In the genomic region with DNA sequence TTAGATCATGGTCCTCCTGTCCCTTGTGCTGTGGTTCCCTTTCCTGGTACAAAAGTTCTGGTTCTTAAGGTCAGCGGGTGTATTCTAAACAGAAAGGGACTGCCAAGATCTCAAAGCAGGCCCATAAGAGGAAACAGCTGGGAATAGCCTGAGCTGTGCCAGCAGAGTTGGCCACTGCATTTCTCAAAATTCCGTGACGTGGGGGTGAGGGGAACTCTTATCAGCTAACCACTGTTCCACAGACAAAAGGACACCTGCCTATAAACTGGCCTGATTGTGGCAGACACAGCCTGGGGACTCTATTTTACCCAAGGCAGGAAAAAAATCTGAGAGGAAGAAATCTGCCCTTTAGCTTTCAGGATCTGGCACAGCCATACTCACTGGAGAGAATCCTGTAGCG, we compare ENCODE assay signal across 16 mouse cellular contexts. TPM values are rescaled to one million over a fixed set of nuclear protein-coding genes. Genes with fewer than 3 reads are reported as not detected.
DNase-seq lines count a peak whose midpoint lies in the region; ATAC-seq and TF ChIP-seq lines count a peak whose summit lies in the region.
"Had no signal": no experiment of that assay in that cellular context is flagged by ENCODE, and none has a peak within 500 bp of the region (broad histone marks: within the 10 kb centered on the region; RNA-seq: fewer than 3 reads in every experiment).

No protein-coding gene starts in this region.

- no peak overlapping the region for H3K4me3 ChIP-seq in heart, embryonic 11.5 days (ENCODE audit: low read depth, low read length)
- H3K4me3 ChIP-seq in gastrocnemius, adult 2 months = no peak overlapping the region; the same call in 1 of the 2 replicates
- no peak overlapping the region for H3K4me3 ChIP-seq in heart, embryonic 16.5 days (ENCODE audit: low read length)
- H3K4me3 ChIP-seq in liver, postnatal 0 days (ENCODE audit: low read depth, low read length) = no peak overlapping the region
- H3K4me3 ChIP-seq: heart, embryonic 13.5 days; limb, embryonic 10.5 days; lung, embryonic 15.5 days; neural tube, embryonic 13.5 days had no signal

- intact Hi-C loops in gastrocnemius, adult 2 months (cut with DNase I) = no loop called here

- TF ChIP-seq CTCF in gastrocnemius, adult 2 months (IDR thresholded peaks at IDR 0.05) = no peak
- TF ChIP-seq CTCF in liver, postnatal 0 days (IDR thresholded peaks at IDR 0.05; ENCODE audit: low read depth) = no peak

- H3K9me3 ChIP-seq in heart, embryonic 11.5 days (replicated peaks; ENCODE audit: control insufficient read depth, low read length) = no peaks in the 10 kb centered on the region
- no peaks in the 10 kb centered on the region for H3K9me3 ChIP-seq in heart, embryonic 16.5 days (replicated peaks; ENCODE audit: control insufficient read depth, low read length)
- no peaks in the 10 kb centered on the region for H3K9me3 ChIP-seq in liver, postnatal 0 days (ENCODE audit: low read length)
- H3K9me3 ChIP-seq: heart, embryonic 13.5 days; limb, embryonic 10.5 days; lung, embryonic 15.5 days; neural tube, embryonic 13.5 days had no signal

- 52% methylated on average over 4 of the region's 4 CpGs for WGBS in heart, embryonic 11.5 days (ENCODE audit: insufficient replicate concordance)
- WGBS in heart, embryonic 16.5 days = 34% methylated on average over 4 of the region's 4 CpGs
- WGBS in liver, postnatal 0 days (ENCODE audit: insufficient replicate concordance) = 46% methylated on average over 4 of the region's 4 CpGs

- no peak for ATAC-seq in heart, embryonic 11.5 days (replicated peaks; ENCODE audit: insufficient number of reproducible peaks, low FRiP score, low TSS enrichment)
- ATAC-seq in heart, embryonic 16.5 days (replicated peaks; ENCODE audit: extremely low read depth, insufficient read depth, low FRiP score) = peak; percentile 52; the same call in 1 of the 2 replicates
- no peak for ATAC-seq in liver, postnatal 0 days
- ATAC-seq: forebrain, embryonic 14.5 days had no signal

- no peaks in the 10 kb centered on the region for H3K36me3 ChIP-seq in heart, embryonic 11.5 days (ENCODE audit: control insufficient read depth, insufficient read depth, low read length)
- H3K36me3 ChIP-seq in heart, embryonic 16.5 days (ENCODE audit: control insufficient read depth, insufficient read depth) = no peaks in the 10 kb centered on the region
- no peaks in the 10 kb centered on the region for H3K36me3 ChIP-seq in liver, postnatal 0 days (replicated peaks; ENCODE audit: insufficient read depth, low read length)
- H3K36me3 ChIP-seq: heart, embryonic 13.5 days; limb, embryonic 10.5 days; lung, embryonic 15.5 days; neural tube, embryonic 13.5 days had no signal

- H3K4me1 ChIP-seq in heart, embryonic 11.5 days (ENCODE audit: control insufficient read depth, insufficient read depth, low read length) = no peaks in the 10 kb centered on the region
- H3K4me1 ChIP-seq in heart, embryonic 16.5 days (ENCODE audit: control insufficient read depth, insufficient read depth, low read length) = no peaks in the 10 kb centered on the region
- H3K4me1 ChIP-seq in liver, postnatal 0 days (ENCODE audit: insufficient read depth) = no peaks in the 10 kb centered on the region
- H3K4me1 ChIP-seq: heart, embryonic 13.5 days; limb, embryonic 10.5 days; lung, embryonic 15.5 days; neural tube, embryonic 13.5 days had no signal

- no peaks in the 10 kb centered on the region for H3K27me3 ChIP-seq in heart, embryonic 11.5 days (ENCODE audit: control insufficient read depth, insufficient read depth, low read length)
- H3K27me3 ChIP-seq in heart, embryonic 16.5 days (ENCODE audit: control insufficient read depth, insufficient read depth, low read length) = no peaks in the 10 kb centered on the region
- H3K27me3 ChIP-seq in liver, postnatal 0 days (ENCODE audit: insufficient read depth, low read length) = no peaks in the 10 kb centered on the region
- H3K27me3 ChIP-seq: heart, embryonic 13.5 days; lung, embryonic 15.5 days; neural tube, embryonic 13.5 days had no signal

- DNase-seq in heart, adult 11 months = peak; percentile 98
- DNase-seq in gastrocnemius, adult 2 months = peak; percentile 54
- DNase-seq in lung, postnatal 36 days = peak; percentile 63
- DNase-seq in neural tube, embryonic 10.5 days (ENCODE audit: extremely low spot score, low spot score) = no peak
- no peak for DNase-seq in liver, postnatal 0 days
- DNase-seq: adrenal gland, postnatal 25 days; kidney, adult 18-20 months; midbrain, embryonic 14.5 days had no signal

- H3K9ac ChIP-seq in heart, embryonic 11.5 days (ENCODE audit: low read depth, low read length) = no peak overlapping the region
- no peak overlapping the region for H3K9ac ChIP-seq in heart, embryonic 16.5 days (ENCODE audit: low read length)
- no peak overlapping the region for H3K9ac ChIP-seq in liver, postnatal 0 days (replicated peaks)
- H3K9ac ChIP-seq: heart, embryonic 13.5 days; lung, embryonic 15.5 days; neural tube, embryonic 13.5 days had no signal

- H3K27ac ChIP-seq in heart, embryonic 11.5 days (ENCODE audit: low read depth, low read length) = no peak overlapping the region
- H3K27ac ChIP-seq in gastrocnemius, adult 2 months = peak overlapping the region; percentile 88
- no peak overlapping the region for H3K27ac ChIP-seq in heart, embryonic 16.5 days (ENCODE audit: low read length)
- H3K27ac ChIP-seq in liver, postnatal 0 days (ENCODE audit: low read depth) = no peak overlapping the region
- H3K27ac ChIP-seq: heart, embryonic 13.5 days; limb, embryonic 10.5 days; lung, embryonic 15.5 days; neural tube, embryonic 13.5 days had no signal

- no peak for TF ChIP-seq EP300 in liver, postnatal 0 days (IDR thresholded peaks at IDR 0.05; ENCODE audit: low read depth)

- no peak overlapping the region for H3K4me2 ChIP-seq in heart, embryonic 11.5 days
- no peak overlapping the region for H3K4me2 ChIP-seq in heart, embryonic 16.5 days (ENCODE audit: low read depth, low read length)
- H3K4me2 ChIP-seq in liver, postnatal 0 days (ENCODE audit: low read depth, low read length) = no peak overlapping the region
- H3K4me2 ChIP-seq: heart, embryonic 13.5 days; lung, embryonic 15.5 days; neural tube, embryonic 13.5 days had no signal

RNA-seq across cellular contexts. Expression of gene Ifi27l2b, which starts 30.3 kb away (rescaled TPM):
- polyA plus RNA-seq in heart, embryonic 11.5 days (2014; fragmentation: Nextera tagmentation; extraction: Ambion mirVana) = not detected in 2 replicates
- not detected for total RNA-seq in gastrocnemius, adult 2 months (2021)
- 0.17 and 0.38 TPM in 2 replicates for polyA plus RNA-seq in heart, embryonic 16.5 days (2015; fragmentation: Nextera tagmentation; extraction: Ambion mirVana)
- polyA plus RNA-seq in liver, postnatal 0 days (2015; fragmentation: Nextera tagmentation; extraction: Ambion mirVana) = not detected in 2 replicates
- total RNA-seq: adrenal gland, postnatal 25 days had no signal
- polyA plus RNA-seq: embryonic facial prominence, embryonic 11.5 days; forebrain, embryonic 14.5 days; heart, embryonic 13.5 days; limb, embryonic 10.5 days; lung, embryonic 15.5 days; midbrain, embryonic 14.5 days; neural tube, embryonic 13.5 days had no signal

RNA-seq across cellular contexts. Expression of gene Ifi27l2a, which starts 43.8 kb away (rescaled TPM):
- 0.92 and 1.8 TPM in 2 replicates for polyA plus RNA-seq in heart, embryonic 11.5 days (2014; fragmentation: Nextera tagmentation; extraction: Ambion mirVana)
- total RNA-seq in gastrocnemius, adult 2 months (2021) = 10 to 100 TPM in 1 of 2 experiments, 1 to 10 TPM in 1; 5.9 to 11.1 TPM
- polyA plus RNA-seq in heart, embryonic 16.5 days (2015; fragmentation: Nextera tagmentation; extraction: Ambion mirVana) = 11.6 and 17.8 TPM in 2 replicates
- polyA plus RNA-seq in liver, postnatal 0 days (2015; fragmentation: Nextera tagmentation; extraction: Ambion mirVana) = 46.6 and 49.7 TPM in 2 replicates

RNA-seq across cellular contexts. Expression of gene Ppp4r4, which starts 44.8 kb away (rescaled TPM):
- 0.27 and 0.60 TPM in 2 replicates for polyA plus RNA-seq in heart, embryonic 11.5 days (2014; fragmentation: Nextera tagmentation; extraction: Ambion mirVana)
- total RNA-seq in gastrocnemius, adult 2 months (2021) = under 1 TPM; 0.25 to 0.31 TPM
- 0.17 and 0.35 TPM in 2 replicates for polyA plus RNA-seq in heart, embryonic 16.5 days (2015; fragmentation: Nextera tagmentation; extraction: Ambion mirVana)
- 1.0 and 1.1 TPM in 2 replicates for polyA plus RNA-seq in liver, postnatal 0 days (2015; fragmentation: Nextera tagmentation; extraction: Ambion mirVana)

RNA-seq across cellular contexts. Expression of gene Ifi27, which starts 53.3 kb away (rescaled TPM):
- 11.5 and 12.1 TPM in 2 replicates for polyA plus RNA-seq in heart, embryonic 11.5 days (2014; fragmentation: Nextera tagmentation; extraction: Ambion mirVana)
- total RNA-seq in gastrocnemius, adult 2 months (2021) = 10 to 100 TPM; 46.8 to 61.0 TPM
- polyA plus RNA-seq in heart, embryonic 16.5 days (2015; fragmentation: Nextera tagmentation; extraction: Ambion mirVana) = 43.2 and 48.3 TPM in 2 replicates
- polyA plus RNA-seq in liver, postnatal 0 days (2015; fragmentation: Nextera tagmentation; extraction: Ambion mirVana) = 37.2 and 44.0 TPM in 2 replicates

Comparison
In these comparisons a context has a peak if more than half of its experiments do, and no peak if none do; other contexts are left out.
1. DNase-seq: peak in heart, adult 11 months (single experiment), gastrocnemius, adult 2 months (single experiment) and lung, postnatal 36 days (single experiment); none in neural tube, embryonic 10.5 days (single experiment) and liver, postnatal 0 days (single experiment).